Mouse (Mus musculus): Measurements from ENCODE around the gene Sh3kbp1.
A peak's percentile ranks its signal among the peaks of the same experiment; 100 is the strongest.

DNA sequence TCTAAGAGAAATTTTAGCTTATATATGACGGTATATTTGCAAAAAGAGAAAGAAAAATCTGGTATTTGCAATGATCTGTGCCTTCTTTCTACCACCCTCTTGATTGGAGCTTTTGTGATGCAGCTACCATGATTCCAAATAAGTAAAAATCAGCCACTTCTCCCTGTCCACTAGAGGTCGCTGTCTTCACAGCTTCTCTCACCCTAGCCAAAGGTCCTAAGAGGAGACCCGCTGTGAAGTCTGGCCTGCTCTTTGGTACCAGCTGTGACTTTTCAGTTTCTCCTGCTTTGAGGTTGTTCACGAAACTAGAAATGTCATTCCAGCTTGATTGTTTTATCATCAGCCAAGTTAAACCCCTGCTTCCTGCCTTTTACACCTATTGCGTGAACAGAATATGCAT lies 346.7 kb downstream of the Sh3kbp1 start:
- TF ChIP-seq CTCF (IDR thresholded peaks at IDR 0.05; ENCODE audit: low read depth) (peak; percentile 68), EP300 (IDR thresholded peaks at IDR 0.05; ENCODE audit: low read depth) (no peak)

Data from liver, embryonic 14.5 days (tissue).